Mouse (Mus musculus): ENCODE results near the gene Rbm20.

Gene Rbm20

DNA sequence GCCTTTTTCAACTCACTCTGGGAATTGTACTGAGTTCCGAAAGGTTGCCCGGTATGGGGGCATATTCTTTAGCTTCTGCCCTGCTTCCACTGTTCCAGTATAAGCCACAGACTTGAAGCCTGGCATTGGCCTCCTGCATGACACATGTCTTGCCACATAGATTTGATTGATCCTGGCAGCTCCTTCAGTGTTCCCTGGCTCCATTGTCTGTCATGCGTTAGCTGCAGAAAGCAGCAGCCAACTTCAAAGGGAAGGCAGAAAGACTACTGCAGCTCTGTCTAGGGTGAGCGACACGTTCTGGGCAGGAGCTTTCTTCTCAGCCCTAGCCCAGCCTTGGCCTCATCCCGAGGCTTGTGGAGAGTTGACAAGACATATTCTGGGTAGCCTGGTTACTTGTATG lies 162.7 kb downstream of the Rbm20 start:
- in situ Hi-C loops (cut with MboI, MseI), result no loop called here

DNA sequence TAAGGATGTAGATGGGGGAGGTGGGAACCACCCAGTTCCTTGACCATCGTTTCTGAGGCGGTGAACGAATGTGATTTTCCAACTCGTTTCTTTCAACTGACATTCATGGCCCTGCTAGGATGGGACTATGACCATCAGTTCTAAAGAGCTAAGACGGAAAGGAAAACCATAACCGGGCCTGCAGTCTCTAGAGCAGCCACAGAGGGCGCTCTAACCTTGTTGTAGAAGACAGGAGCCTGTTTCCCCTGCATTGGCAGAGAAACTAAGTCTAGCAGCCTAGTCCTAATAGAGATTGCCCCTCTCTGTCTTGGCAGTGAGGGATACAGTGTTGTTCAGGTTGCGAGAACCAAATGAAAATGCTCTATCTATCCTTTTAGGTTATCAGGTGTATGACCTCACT lies 164.8 kb downstream of the Rbm20 start:
- in situ Hi-C loops (cut with MboI, MseI), result no loop called here

DNA sequence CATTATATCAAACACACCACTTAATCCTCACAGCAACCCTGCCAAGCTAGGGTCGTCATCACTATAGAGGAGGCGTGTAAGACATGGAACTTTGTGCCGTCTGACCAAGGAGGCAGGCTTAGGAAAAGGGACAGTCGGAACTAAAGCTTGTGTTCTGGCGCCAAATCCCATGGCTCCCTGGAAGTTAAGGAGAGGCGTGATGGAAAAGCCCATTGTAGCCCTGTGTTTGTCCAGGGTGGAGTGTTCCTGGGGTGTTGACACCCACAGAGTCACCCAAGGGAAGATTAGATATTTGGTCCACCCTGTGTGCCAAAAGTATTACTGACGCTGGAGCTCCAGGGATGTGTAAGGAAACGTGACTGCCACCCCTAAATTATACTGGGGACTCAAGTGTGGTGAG lies 166.9 kb downstream of the Rbm20 start:
- in situ Hi-C loops (cut with MboI, MseI), result no loop called here

DNA sequence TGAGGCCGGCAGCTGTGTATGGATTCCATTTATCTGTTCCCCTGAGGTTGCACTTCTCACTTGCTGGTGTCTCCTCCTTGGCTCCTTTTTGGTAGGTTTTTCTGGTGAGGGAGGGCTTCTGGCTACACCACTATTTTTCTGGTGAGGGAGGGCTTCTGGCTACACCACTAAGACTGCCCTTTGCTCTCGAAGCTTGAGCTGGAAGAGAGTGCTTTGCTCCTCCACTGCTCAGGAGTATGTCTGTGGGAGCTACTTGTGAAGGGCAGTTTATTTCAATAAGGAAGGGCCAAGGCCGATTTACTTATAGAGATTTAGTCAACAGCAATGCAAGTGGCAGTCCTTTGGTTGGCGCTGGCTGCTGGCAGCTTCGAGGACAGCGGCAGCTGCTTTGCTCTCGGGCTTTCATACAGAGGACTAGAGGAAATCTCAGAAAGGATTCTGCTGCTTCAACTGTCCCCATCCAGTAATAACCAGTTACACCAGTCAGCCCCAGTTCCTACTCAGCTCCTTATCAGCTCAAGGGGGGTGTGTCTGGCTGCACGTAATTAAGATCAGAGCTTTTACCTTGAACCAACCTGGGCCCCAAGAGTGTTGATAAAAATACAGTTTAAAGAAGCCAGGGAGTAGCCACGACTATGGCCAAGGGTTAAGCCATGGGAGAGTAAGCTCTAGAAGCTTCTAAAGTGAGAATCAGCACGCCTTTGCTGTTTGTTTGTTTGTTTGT lies 171.3 kb downstream of the Rbm20 start:
- in situ Hi-C loops (cut with MboI, MseI), result no loop called here

DNA sequence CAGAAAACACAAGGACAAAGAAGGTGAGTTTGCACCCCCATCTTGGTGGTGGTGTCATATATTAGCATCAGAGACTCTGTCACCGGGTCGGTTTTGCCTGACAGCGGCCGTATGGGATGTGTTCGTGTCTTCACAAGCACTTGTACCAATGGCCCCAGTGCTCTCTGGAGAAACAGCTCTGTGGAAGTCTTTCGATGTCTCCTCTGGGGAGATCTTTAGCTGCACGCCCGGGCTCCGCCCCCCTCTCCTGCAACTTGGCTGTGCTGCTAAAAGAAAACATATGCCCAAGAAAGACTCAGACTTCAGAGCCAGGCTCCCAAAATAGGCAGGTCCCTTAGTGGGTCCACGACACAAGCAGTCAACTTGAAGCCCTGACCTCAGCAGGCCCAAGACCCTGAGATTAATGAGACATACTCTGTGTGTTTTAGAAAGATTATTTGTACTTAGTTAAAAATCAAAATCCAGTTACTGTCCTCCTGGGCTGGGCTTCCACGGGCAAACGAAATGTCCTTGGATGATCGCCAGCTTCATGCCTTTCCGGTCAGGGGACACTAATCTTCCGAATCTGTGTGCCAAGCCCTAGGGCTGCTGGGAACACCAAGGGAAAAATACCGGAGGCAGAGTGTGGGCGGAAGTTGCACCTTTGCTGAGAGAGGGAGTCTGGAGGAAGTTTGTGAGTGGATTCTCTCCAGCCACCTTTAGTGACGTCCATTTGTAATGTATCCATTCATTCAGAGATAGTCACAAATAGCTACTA lies 173.2 kb downstream of the Rbm20 start:
- in situ Hi-C loops (cut with MboI, MseI), result no loop called here

DNA sequence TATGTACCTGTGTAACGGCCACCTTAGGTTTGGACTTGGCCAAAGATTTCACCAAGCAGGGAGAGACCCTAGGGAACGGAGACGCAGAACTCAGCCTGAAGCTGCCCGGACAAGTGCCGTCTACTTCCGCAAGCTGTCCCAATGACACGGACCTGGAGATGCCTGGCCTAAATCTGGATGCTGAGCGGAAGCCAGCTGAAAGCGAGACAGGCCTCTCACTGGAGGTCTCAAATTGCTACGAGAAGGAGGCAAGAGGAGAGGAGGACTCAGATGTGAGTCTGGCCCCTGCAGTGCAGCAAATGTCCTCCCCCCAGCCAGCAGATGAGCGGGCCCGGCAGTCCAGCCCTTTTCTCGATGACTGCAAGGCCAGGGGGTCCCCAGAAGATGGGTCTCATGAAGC lies 174.2 kb downstream of the Rbm20 start:
- in situ Hi-C loops (cut with MboI, MseI), result no loop called here

DNA sequence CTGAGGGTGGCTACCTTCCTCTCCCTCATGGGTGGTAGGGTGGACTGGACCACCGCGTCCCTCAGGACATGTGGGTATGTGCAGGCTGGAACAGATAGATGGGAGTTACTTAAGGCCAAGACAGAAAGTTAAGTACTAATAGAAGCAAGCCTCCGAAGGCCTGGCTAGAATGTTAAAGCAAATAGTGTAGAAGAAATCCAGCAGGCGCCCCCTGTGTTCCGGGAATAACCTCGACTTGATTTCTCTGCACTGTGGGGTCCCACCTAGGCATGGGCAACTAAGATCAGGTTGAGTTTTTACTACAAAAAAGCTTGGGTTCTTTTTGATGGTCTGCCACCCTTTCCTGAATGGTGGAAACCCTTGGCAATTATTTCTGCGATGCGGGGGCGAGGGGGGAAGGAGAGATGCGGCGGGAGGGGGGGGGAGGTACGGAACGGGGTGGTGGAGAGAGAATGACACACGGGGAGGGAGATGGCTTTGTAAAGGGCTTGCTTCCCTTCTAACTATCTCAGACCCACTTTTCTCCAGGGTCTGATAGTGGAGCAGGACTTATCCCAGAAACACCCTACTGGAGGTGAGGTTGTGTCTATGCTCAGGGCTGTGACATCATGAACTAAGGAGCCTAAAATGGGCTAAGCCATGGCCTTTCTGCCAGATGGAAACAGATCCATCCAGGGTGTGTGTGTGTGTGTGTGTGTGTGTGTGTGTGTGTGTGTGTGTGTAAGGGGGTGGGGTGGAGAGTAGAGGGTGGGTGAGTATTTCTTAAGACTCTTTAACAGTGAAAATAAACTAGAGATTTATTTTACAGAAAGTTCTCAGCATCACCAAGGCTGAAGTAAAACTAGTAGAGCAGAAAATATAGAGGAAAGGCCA lies 175.0 kb downstream of the Rbm20 start:
- in situ Hi-C loops (cut with MboI, MseI), result no loop called here

DNA sequence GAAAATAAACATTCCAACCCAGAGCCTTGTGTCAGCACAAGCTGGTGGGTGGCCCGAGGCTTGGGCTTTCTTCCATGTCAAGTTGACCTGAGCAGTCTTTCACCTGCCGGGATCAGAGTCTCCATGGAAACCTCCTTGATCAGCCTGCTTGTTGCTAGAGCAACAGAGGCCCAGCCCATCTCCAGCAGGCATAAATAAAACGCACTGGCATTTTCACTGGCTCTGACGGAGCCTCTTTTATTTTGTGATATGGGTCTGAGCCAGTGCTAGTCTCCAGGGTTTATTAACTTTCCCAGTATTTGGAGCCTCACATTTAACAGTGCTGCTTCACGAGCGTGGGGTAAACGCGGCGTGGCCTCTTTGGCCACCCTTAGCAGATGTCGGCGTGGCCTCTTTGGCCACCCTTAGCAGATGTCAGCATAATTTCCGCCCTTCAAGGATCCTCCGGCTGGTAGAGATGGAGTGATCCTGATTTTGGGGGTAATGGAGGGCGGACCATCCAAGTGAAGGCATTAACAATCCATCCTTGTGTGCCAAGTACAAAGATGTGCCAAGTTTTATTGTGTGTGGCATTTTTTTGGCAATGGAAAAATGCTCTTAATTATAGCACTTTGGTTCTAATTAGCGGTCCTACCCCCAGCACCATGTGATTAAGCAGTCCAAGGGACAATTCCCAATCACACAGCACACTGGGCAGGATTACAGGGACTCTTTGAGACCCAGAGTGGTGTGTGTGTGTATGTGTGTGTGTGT lies 175.8 kb downstream of the Rbm20 start:
- in situ Hi-C loops (cut with MboI, MseI), result no loop called here

DNA sequence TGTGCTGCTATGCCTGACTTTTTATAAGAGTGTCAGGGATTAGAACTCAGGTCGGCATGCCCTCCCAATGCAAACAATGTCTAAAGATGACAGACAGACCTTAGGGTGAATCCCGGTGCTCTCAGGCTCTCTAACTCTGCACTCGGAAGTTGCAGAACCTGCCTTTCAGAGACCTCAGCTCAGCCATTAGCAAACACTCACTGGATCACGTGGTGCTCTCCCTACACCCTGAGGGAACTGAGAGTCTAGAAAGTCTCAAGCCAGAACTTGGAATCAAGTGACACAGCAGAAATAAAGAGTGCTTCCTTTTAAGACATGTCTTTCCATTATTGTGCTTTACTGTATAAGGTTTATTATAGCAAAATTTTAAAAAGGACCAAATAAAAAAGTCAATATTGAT lies 177.9 kb downstream of the Rbm20 start:
- in situ Hi-C loops (cut with MboI, MseI), result no loop called here

DNA sequence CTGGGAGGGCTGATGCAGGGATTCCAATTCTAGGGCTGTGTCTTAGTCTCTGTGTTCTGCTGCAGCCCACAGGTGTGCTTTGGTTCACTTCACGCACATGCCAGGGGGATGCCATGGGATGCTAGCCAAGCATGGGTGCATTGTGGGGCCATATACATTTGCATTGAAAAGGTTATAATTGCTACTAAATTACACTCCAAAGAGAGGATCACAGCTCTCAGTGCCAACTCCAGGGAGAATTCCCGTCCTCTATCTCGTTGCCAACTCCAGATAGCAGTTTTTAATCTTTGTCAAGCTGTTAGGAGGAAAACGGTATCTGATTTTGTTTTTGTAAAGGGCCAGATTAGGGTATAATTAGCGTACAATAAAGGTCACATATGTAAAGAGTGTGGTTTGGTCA lies 178.7 kb downstream of the Rbm20 start:
- in situ Hi-C loops (cut with MboI, MseI), result no loop called here

DNA sequence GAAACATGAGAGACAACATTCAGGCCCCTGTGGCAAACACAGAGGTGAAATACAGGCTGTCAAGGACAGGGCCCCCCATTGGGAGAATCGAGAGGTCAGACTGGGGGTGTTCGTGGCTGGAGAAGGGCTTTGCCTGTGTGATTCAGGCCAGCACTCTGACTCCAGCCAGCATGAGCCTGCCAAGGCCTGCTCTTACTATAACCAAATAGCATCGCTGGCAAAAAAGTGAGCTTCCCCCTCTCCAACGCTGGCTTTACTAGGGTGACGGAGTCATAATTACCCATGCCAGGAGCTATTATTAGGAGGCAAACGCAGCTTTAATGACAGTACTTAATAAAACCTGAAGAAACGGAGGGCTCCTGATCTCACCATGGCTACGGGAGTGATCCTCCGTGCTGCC lies 179.7 kb downstream of the Rbm20 start:
- in situ Hi-C loops (cut with MboI, MseI), result no loop called here

DNA sequence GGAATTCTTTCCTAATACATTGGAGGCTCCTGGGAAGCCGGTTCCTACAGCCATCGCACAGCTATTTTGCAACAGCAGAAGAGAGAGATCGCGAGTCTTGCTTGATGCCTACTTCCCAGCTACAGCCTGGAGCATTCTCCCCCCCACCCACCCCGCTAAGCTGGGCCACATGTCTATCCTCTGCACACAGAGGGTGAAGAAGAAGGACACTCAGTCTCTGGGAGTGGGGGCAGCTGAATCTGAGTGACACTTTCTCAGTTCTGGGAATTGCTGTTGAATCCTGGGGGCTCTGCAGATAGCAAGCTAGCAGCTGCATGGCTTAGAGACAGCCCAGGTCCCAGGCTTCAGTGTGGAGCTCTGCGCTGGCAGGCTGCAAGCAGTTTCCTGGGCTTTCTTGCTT lies 180.9 kb downstream of the Rbm20 start:
- in situ Hi-C loops (cut with MboI, MseI), result no loop called here

DNA sequence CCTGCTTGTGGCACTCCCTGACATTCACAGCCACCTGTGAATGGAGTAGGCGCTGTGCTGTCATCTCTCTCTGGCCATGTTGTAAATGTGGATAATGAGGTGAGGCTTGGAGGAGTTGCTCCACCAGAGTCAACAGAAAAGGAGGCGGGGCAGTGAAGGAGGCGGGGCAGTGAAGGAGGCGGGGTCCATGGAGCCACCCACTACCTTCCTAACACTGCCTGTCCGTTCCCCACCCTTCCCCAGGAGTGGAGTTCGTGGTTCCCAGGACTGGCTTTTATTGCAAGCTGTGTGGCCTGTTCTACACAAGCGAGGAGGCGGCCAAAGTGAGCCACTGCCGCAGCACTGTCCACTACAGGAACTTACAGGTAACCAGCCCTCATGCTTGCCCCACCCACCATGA lies 182.0 kb downstream of the Rbm20 start:
- in situ Hi-C loops (cut with MboI, MseI), result no loop called here

DNA sequence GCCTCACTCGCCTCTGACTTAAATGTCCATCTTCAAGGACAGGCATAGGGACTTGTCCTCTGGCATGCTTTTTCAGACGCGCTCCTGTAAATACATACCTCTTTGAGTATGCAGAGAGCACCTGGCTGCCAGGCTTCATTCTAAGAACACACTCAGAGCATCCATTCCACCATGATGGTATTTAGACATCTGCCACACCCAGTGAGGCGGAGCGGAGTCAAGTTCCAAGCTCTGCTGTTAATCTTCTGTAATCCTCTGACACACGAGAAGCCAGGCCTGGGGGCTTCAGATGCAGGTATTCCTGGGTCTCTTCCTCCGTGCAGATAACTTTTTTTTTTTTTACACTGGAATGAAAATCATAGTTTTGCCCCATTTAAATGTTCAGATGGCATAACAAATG lies 182.5 kb downstream of the Rbm20 start:
- in situ Hi-C loops (cut with MboI, MseI), result no loop called here

DNA sequence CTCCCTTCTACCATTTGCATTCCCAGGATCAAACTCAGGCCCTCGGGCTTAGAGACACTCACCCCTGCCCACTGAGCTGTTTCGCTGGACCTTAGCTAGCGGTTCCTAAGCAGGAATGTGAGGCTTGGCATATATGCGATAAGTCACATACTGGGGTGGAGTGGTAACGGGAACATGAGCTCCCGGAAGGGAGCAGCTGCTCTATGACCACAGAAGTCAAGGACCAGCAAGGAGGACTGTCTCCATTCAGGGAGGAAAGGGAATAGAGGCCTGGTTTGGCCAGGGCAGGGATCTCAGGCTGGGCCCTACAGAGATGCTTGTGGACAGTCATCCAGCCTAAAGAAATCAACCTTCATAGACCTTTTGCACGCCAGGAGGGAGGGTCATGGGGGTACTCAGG lies 184.2 kb downstream of the Rbm20 start:
- in situ Hi-C loops (cut with MboI, MseI), result no loop called here

DNA sequence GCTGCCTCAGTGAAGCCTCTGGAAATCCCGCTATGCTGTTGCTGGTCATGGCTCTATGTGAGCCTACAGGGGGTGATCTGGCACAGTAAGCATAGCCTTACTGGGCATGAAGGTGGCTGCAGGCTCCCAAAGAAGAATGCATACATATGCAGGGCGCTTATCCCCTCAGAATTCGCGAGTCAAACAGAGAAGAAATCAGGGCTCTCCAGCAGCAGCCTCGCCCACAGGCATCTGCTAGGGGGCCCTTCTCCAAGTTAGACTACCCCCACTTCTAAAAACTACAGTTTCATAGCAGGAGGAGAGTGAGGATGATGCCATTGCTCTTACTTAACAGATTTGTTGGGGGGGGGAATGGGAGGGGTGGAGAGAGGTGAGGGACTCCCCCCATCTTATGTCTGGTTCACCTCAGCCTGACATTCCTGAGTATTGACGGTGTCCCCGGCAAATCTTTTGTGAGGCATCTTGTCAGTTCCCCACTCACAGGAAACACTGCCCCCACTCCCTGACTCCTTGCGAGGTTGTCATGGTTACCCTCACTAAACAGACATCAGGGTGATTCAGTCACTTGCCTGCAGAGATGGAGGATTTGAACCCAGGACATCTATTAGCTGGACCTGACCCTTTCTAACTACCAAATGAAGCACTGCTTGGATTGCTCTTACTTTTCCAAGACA lies 185.6 kb downstream of the Rbm20 start:
- in situ Hi-C loops (cut with MboI, MseI), result no loop called here

DNA sequence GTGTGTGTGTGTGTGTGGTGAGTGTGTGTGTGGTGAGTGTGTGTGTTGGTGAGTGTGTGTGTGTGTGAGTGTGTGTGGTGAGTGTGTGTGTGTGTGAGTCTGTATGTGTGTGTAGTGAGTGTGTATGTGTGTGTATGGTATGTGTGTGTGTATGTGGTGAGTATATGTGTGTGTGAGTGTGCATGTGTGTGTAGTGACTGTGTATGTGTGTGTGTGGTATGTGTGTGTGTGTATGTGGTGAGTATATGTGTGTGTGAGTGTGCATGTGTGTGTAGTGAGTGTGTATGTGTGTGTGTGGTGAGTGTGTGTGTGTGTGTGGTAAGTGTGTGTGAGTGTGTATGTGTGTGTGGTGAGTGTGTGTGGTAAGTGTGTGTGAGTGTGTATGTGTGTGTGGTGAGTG lies 190.1 kb downstream of the Rbm20 start:
- in situ Hi-C loops (cut with MboI, MseI), result no loop called here

DNA sequence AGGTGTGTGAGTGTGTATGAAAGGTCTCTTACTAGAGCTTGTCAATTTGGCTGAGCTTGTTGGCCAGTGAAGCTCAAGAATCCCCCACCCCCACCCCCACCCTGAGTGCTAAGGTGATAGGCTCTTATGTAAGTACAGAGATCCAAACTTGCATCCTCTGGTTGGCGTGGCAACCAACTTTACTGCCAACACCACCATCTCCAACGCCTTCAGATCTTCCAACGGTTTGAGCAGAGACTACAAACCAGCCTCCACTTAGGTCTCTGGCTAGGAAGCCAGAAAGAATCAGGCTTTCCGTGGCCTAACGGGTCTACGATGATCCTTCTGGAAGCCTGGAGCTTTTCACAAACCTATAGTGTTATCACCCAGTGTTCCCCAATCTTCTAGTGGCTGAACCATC lies 191.0 kb downstream of the Rbm20 start:
- in situ Hi-C loops (cut with MboI, MseI), result no loop called here

DNA sequence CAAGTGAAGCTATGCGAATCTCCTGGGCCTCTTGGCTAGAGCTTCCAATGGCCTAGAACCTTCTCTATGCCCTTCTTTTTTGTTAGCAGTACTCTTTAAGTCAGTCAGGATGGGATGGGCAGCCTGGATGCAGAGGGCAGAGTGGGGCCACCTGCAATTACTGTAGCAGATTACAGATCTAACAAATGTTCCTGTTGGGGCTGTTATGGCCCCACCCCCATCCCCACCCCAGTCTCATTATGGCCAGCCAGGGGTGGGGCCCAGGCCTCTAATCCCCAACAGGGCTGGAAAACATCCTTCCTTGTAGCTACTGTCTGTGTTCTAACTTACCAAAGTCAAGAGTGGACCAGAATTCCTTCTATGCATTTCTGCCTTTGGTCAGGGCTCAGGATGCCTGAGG lies 191.7 kb downstream of the Rbm20 start:
- in situ Hi-C loops (cut with MboI, MseI), result no loop called here

DNA sequence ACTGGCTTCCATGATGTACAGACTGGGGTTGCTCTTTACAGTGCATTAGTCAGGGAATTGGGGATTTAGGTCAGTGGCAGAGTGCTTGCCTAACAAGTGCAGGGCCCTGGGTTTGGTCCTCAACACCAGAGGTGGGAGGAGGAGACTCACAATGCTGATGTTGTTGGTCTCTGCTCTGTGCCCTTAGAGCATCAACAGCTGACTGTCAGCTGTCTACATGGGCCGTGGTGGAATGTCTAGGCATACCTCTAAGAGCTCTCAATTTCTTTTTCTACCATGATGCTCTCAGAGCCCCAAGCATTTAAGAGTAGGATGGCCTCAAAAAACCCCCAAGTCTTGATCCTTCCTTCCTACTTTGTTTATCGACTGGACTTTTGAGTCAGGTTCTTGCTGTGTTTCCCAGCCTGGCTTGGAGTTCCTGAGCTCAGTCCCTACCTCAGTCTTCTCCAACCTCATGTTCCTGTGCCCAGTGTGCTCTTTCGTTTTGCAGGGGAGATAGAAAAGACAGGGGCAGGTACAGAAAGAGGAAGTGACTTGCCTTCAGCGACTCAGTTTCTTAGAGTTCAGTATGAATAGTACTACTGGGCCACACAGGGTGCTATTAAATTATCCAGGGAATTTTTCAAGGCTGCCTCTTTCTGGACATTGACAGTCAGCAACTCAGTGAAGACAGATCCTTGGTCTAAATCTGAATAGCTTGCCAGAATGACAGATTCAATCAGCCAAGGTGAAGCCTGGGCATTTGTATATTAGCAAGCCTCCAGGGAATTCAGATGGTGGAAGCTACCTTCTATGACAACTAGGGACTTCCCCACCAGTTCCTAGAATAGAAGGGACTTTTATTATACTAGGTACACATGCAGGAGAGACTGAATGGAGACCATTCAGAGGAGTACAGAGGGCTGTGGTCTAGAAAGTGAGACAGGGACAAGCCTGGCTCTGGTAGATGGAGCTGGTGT lies 192.6 kb downstream of the Rbm20 start:
- in situ Hi-C loops (cut with MboI, MseI), result no loop called here
